Mouse (Mus musculus): ENCODE results near the gene Osbp2. TPM values are rescaled to one million over a fixed set of nuclear protein-coding genes. Genes with fewer than 3 reads are reported as not detected.

Osbp2 gene
- polyA plus RNA-seq, 1 experiment, result 3.3 TPM

DNA sequence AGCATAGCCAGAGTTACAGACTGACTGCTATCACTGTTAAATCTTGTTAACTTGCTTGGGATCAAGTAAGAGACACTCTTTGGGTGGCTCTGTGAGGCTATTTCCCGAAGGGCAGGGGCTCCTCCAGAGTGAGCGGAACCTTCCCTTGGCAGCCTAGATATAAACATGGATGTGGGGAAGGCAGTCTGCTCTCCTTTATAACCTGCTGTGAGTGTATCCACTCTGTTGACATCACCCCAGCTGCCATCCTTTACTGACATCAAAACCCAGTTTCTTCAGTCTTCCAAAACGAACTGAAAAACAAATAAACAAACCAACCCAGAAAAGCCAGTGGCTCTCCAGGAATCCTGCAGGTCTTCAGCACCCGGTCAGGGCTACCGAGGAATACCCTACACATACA is 39.6 kb downstream of the Osbp2 start:
- TF ChIP-seq CTCF (conservative IDR thresholded peaks at IDR 0.05; ENCODE audit: insufficient read depth, insufficient read length, low read depth, low read length) (no peak), POLR2A (IDR thresholded peaks at IDR 0.05; ENCODE audit: low read depth, low read length) (no peak)
- WGBS, result 78% methylated on average over 5 of the region's 5 CpGs
- H3K27me3 ChIP-seq (replicated peaks; ENCODE audit: control insufficient read depth, insufficient read depth, low read length), result no peaks in the 10 kb centered on the region

DNA sequence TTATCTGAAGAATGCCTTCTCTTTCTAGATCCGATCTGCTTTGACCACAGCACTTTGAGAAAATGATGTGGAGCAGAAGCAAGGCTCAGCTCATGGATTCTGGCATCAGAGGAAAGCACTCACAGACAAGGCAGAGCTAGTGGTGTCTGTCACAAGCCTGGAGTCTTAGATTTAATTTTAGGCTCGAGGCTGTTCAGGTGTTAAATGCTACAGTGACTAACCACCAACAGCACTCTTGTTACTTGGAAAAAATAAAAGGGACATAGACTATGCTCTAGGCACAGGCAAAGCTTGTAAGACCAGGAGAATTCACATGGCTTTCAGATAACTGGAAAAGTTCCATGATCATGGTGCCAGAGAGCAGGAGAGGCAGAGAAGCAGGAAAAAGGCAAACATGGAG is 40.3 kb downstream of the Osbp2 start:
- no peak for DNase-seq
- no peak for TF ChIP-seq CTCF (conservative IDR thresholded peaks at IDR 0.05; ENCODE audit: insufficient read depth, insufficient read length, low read depth, low read length)
- TF ChIP-seq POLR2A (IDR thresholded peaks at IDR 0.05; ENCODE audit: low read depth, low read length), result no peak
- Histone ChIP-seq H3K36me3 (ENCODE audit: control insufficient read depth, insufficient read depth, low read length) (no peaks in the 10 kb centered on the region), H3K27ac (ENCODE audit: insufficient read depth, low read depth, low read length) (no peak overlapping the region), H3K27me3 (replicated peaks; ENCODE audit: control insufficient read depth, insufficient read depth, low read length) (no peaks in the 10 kb centered on the region), H3K4me3 (ENCODE audit: insufficient read depth, low read depth, low read length) (no peak overlapping the region), H3K4me1 (ENCODE audit: control insufficient read depth, insufficient read depth, low read length) (peaks cover 8% of the 10 kb centered on the region)
- WGBS, result 51% methylated on average over 2 of the region's 2 CpGs

More for the DNA sequence above, 39.6 kb downstream of the Osbp2 start:
- Histone ChIP-seq H3K27ac (ENCODE audit: insufficient read depth, low read depth, low read length) (no peak overlapping the region), H3K4me3 (ENCODE audit: insufficient read depth, low read depth, low read length) (no peak overlapping the region), H3K4me1 (ENCODE audit: control insufficient read depth, insufficient read depth, low read length) (peaks cover 10% of the 10 kb centered on the region), H3K36me3 (ENCODE audit: control insufficient read depth, insufficient read depth, low read length) (no peaks in the 10 kb centered on the region)
- no peak for DNase-seq

DNA sequence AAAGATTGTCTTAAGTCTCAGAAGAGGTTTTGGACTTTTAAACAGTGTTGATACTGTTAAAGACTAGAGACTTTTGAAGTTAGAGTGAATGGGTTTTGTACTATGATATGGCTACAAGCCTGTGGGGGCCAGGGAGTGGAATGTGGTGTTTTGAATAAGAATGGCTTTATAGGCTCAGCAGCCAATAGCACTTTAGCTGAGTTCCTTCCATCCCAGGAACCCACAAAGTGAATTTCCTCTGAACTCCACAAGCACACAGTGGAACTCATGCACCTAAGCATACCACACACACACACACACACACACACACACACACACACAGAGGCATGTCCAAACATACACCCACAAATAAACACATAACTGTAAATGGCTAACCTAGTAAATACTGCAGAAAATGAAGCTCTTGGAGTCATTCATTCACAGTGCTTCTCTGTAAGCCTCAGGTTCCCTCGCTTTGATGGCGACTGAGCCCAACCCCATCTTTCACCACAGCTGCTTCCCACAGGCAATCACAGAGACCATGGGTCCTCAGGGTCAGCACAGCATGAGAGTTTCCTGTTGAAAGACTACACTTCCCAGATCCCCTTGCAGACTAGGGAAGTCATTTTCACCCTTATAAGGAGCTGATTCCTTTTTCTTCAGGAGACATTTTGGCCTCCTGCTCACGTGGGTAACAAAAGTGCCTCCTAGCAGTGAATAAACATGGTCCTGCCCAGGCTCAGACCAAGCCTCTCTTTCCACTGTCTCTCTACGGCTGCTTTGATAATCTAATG is 45.5 kb downstream of the Osbp2 start:
- TF ChIP-seq POLR2A (IDR thresholded peaks at IDR 0.05; ENCODE audit: low read depth, low read length) (no peak), CTCF (conservative IDR thresholded peaks at IDR 0.05; ENCODE audit: insufficient read depth, insufficient read length, low read depth, low read length) (no peak)
- peak; percentile 22 for DNase-seq
- no peak overlapping the region for H3K4me3 ChIP-seq (ENCODE audit: insufficient read depth, low read depth, low read length)
- H3K4me1 ChIP-seq (ENCODE audit: control insufficient read depth, insufficient read depth, low read length), result peaks cover 25% of the 10 kb centered on the region
- H3K36me3 ChIP-seq (ENCODE audit: control insufficient read depth, insufficient read depth, low read length), result no peaks in the 10 kb centered on the region
- no peaks in the 10 kb centered on the region for H3K27me3 ChIP-seq (replicated peaks; ENCODE audit: control insufficient read depth, insufficient read depth, low read length)
- H3K27ac ChIP-seq (ENCODE audit: insufficient read depth, low read depth, low read length), result no peak overlapping the region
- WGBS, result 40% methylated on average over 4 of the region's 4 CpGs

DNA sequence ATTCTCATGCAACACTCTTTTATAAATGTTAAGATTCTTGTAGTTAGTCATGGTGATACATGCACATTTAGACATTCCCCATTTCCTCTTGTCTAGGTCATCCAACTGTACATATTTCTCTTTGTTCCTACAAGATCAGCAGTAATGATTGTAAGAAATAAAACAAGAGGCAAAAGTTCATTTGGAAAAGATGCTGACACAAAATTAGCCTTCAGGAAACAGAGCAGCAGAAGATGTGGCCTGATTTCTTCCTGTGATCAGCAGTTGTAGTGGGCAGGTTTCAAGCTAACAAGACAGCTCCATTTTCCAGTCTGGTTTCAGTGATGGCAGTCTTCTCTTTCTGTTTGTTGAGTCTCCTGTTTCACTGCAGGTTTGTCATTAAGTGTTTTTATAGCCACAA is 47.8 kb downstream of the Osbp2 start:
- TF ChIP-seq POLR2A (IDR thresholded peaks at IDR 0.05; ENCODE audit: low read depth, low read length), result no peak
- no peak for TF ChIP-seq CTCF (conservative IDR thresholded peaks at IDR 0.05; ENCODE audit: insufficient read depth, insufficient read length, low read depth, low read length)
- no peak overlapping the region for H3K27ac ChIP-seq (ENCODE audit: insufficient read depth, low read depth, low read length)
- no peaks in the 10 kb centered on the region for H3K27me3 ChIP-seq (replicated peaks; ENCODE audit: control insufficient read depth, insufficient read depth, low read length)
- H3K4me3 ChIP-seq (ENCODE audit: insufficient read depth, low read depth, low read length), result no peak overlapping the region
- DNase-seq, result peak; percentile 61
- H3K4me1 ChIP-seq (ENCODE audit: control insufficient read depth, insufficient read depth, low read length), result peaks cover 24% of the 10 kb centered on the region; the same call in 1 of the 2 replicates
- H3K36me3 ChIP-seq (ENCODE audit: control insufficient read depth, insufficient read depth, low read length), result no peaks in the 10 kb centered on the region

- DNase-seq, result peak; percentile 95
- Histone ChIP-seq H3K36me3 (ENCODE audit: control insufficient read depth, insufficient read depth, low read length) (no peaks in the 10 kb centered on the region), H3K4me1 (ENCODE audit: control insufficient read depth, insufficient read depth, low read length) (peaks cover 24% of the 10 kb centered on the region; the same call in 1 of the 2 replicates), H3K27ac (ENCODE audit: insufficient read depth, low read depth, low read length) (peak overlapping the region; percentile 61), H3K4me3 (ENCODE audit: insufficient read depth, low read depth, low read length) (no peak overlapping the region), H3K27me3 (replicated peaks; ENCODE audit: control insufficient read depth, insufficient read depth, low read length) (no peaks in the 10 kb centered on the region)
- TF ChIP-seq POLR2A (IDR thresholded peaks at IDR 0.05; ENCODE audit: low read depth, low read length) (no peak), CTCF (conservative IDR thresholded peaks at IDR 0.05; ENCODE audit: insufficient read depth, insufficient read length, low read depth, low read length) (no peak)
These were observed 50.4 kb downstream of the Osbp2 start for GRCm38 (mm10) chr11:3813340-3813739.

- TF ChIP-seq CTCF (conservative IDR thresholded peaks at IDR 0.05; ENCODE audit: insufficient read depth, insufficient read length, low read depth, low read length) (peak; percentile 71), POLR2A (IDR thresholded peaks at IDR 0.05; ENCODE audit: low read depth, low read length) (no peak)
- H3K36me3 ChIP-seq (ENCODE audit: control insufficient read depth, insufficient read depth, low read length), result no peaks in the 10 kb centered on the region
- no peaks in the 10 kb centered on the region for H3K27me3 ChIP-seq (replicated peaks; ENCODE audit: control insufficient read depth, insufficient read depth, low read length)
- DNase-seq, result peak; percentile 68
- H3K4me3 ChIP-seq (ENCODE audit: insufficient read depth, low read depth, low read length), result no peak overlapping the region
- H3K27ac ChIP-seq (ENCODE audit: insufficient read depth, low read depth, low read length), result no peak overlapping the region
- 31% methylated on average over 3 of the region's 3 CpGs for WGBS
- H3K4me1 ChIP-seq (ENCODE audit: control insufficient read depth, insufficient read depth, low read length), result peaks cover 6% of the 10 kb centered on the region; the same call in 1 of the 2 replicates
These were observed 55.5 kb downstream of the Osbp2 start for GRCm38 (mm10) chr11:3808162-3808561.

DNA sequence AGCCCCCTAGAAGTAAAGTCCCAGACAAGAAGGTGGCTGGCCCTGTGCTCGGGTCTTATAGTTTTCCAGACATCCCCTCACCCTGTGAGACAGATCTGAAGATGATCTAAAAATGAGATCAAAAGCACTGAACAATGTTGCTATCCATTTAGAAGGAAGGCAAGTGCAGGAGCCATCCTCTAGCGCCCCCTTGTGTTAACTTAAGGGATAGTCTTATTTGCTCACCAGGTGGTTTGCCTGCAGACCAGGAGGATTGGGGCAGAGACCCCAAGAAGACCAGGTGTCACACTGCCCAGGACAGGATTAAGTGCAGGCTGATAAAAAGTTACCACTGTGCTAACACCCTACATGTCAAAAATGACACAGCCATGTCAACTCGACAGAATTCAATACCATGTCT is 58.3 kb downstream of the Osbp2 start:
- Histone ChIP-seq H3K27ac (ENCODE audit: insufficient read depth, low read depth, low read length) (no peak overlapping the region), H3K4me1 (ENCODE audit: control insufficient read depth, insufficient read depth, low read length) (no peaks in the 10 kb centered on the region), H3K27me3 (replicated peaks; ENCODE audit: control insufficient read depth, insufficient read depth, low read length) (no peaks in the 10 kb centered on the region), H3K4me3 (ENCODE audit: insufficient read depth, low read depth, low read length) (no peak overlapping the region), H3K36me3 (ENCODE audit: control insufficient read depth, insufficient read depth, low read length) (no peaks in the 10 kb centered on the region)
- peak; percentile 64; the same call in 1 of the 2 replicates for TF ChIP-seq CTCF (conservative IDR thresholded peaks at IDR 0.05; ENCODE audit: insufficient read depth, insufficient read length, low read depth, low read length)
- no peak for TF ChIP-seq POLR2A (IDR thresholded peaks at IDR 0.05; ENCODE audit: low read depth, low read length)
- peak; percentile 61 for DNase-seq
- 27% methylated on average over 3 of the region's 3 CpGs for WGBS
